9 mouse cellular contexts compared by ENCODE assay signal in genomic region chr5:5507701-5508225, GRCm38 (mm10). TPM values are rescaled to one million over a fixed set of nuclear protein-coding genes. Genes with fewer than 3 reads are reported as not detected.
A peak's percentile ranks its signal among the peaks of the same experiment; 100 is the strongest.
DNase-seq lines count a peak whose midpoint lies in the region; ATAC-seq and TF ChIP-seq lines count a peak whose summit lies in the region.
"Had no signal": no experiment of that assay in that cellular context is flagged by ENCODE, and none has a peak within 500 bp of the region (broad histone marks: within the 10 kb centered on the region; RNA-seq: fewer than 3 reads in every experiment).

No protein-coding gene starts in this region.

- peak overlapping the region; percentile 11; the same call in 1 of the 2 replicates for H3K4me2 ChIP-seq in hindbrain, embryonic 11.5 days (replicated peaks; ENCODE audit: low read depth, low read length)
- H3K4me2 ChIP-seq in lung, postnatal 0 days (replicated peaks; ENCODE audit: low read depth, low read length): no peak overlapping the region

- 45% methylated on average over 20 of the region's 20 CpGs for WGBS in forebrain, embryonic 10.5 days
- 35% methylated on average over 20 of the region's 20 CpGs for WGBS in hindbrain, embryonic 11.5 days
- 52% methylated on average over 20 of the region's 20 CpGs for WGBS in lung, postnatal 0 days

- H3K9me3 ChIP-seq in ES-Bruce4 (replicated peaks; ENCODE audit: control insufficient read depth, insufficient read depth, low read length, poor library complexity, severe bottlenecking): no peaks in the 10 kb centered on the region
- no peaks in the 10 kb centered on the region; the same call in 1 of the 2 replicates for H3K9me3 ChIP-seq in forebrain, embryonic 10.5 days
- H3K9me3 ChIP-seq in hindbrain, embryonic 11.5 days (ENCODE audit: control insufficient read depth, low read length): no peaks in the 10 kb centered on the region
- H3K9me3 ChIP-seq in lung, postnatal 0 days (ENCODE audit: low read length): no peaks in the 10 kb centered on the region

- DNase-seq in adrenal gland, postnatal 4 days (ENCODE audit: low spot score in 2 of 2): peak; percentile 15 to 35
- peak; percentile 70 for DNase-seq in forebrain, embryonic 10.5 days (ENCODE audit: extremely low spot score, low spot score)
- peak; percentile 82 for DNase-seq in hindbrain, embryonic 11.5 days (ENCODE audit: low spot score)
- DNase-seq in layer of hippocampus, adult 9-10 months (ENCODE audit: low spot score): peak; percentile 60
- peak; percentile 64 for DNase-seq in lung, postnatal 0 days (ENCODE audit: low spot score)
- peak; percentile 36 for DNase-seq in retina, adult 2 months (ENCODE audit: low read depth, low spot score)
- DNase-seq in T-cell, adult 2 months (ENCODE audit: low spot score): no peak

- TF ChIP-seq EP300 in ES-Bruce4 (IDR thresholded peaks at IDR 0.05; ENCODE audit: insufficient read depth, low read depth, low read length): 0 out of 2 replicates have a peak, but pooled peaks have one; percentile 22
- TF ChIP-seq EP300 in lung, postnatal 0 days (IDR thresholded peaks at IDR 0.05): no peak

- no peak for TF ChIP-seq POLR2A in ES-Bruce4 (IDR thresholded peaks at IDR 0.05; ENCODE audit: insufficient read depth, low read length)

- H3K4me3 ChIP-seq in ES-Bruce4 (ENCODE audit: low read depth, low read length): peak overlapping the region; percentile 24; the same call in 1 of the 2 replicates
- 0 out of 2 replicates have a peak overlapping the region, but pooled peaks have one; percentile 7 for H3K4me3 ChIP-seq in forebrain, embryonic 10.5 days
- H3K4me3 ChIP-seq in hindbrain, embryonic 11.5 days (ENCODE audit: low read depth, low read length): no peak overlapping the region
- no peak overlapping the region for H3K4me3 ChIP-seq in lung, postnatal 0 days (ENCODE audit: low read depth, low read length)
- H3K4me3 ChIP-seq: erythroblast, embryonic 14.5 days had no signal

- H3K9ac ChIP-seq in ES-Bruce4 (ENCODE audit: low read depth, poor library complexity, severe bottlenecking): no peak overlapping the region
- no peak overlapping the region for H3K9ac ChIP-seq in hindbrain, embryonic 11.5 days (ENCODE audit: low read depth, low read length)
- H3K9ac ChIP-seq in lung, postnatal 0 days (replicated peaks; ENCODE audit: low read depth): no peak overlapping the region

- H3K4me1 ChIP-seq in ES-Bruce4 (ENCODE audit: control insufficient read depth, insufficient read depth, low read length): peaks cover 3% of the 10 kb centered on the region
- peaks cover 41% of the 10 kb centered on the region for H3K4me1 ChIP-seq in forebrain, embryonic 10.5 days
- H3K4me1 ChIP-seq in hindbrain, embryonic 11.5 days (replicated peaks; ENCODE audit: control insufficient read depth, insufficient read depth, low read length): peaks cover 4% of the 10 kb centered on the region; the same call in 1 of the 2 replicates
- no peaks in the 10 kb centered on the region for H3K4me1 ChIP-seq in lung, postnatal 0 days (ENCODE audit: insufficient read depth, low read depth, low read length)

- H3K36me3 ChIP-seq in ES-Bruce4 (ENCODE audit: control insufficient read depth, insufficient read depth, low read length, poor library complexity, severe bottlenecking): no peaks in the 10 kb centered on the region; the same call in 1 of the 2 replicates
- peaks cover 37% of the 10 kb centered on the region for H3K36me3 ChIP-seq in forebrain, embryonic 10.5 days (replicated peaks)
- no peaks in the 10 kb centered on the region for H3K36me3 ChIP-seq in hindbrain, embryonic 11.5 days (ENCODE audit: control insufficient read depth, insufficient read depth, low read length)
- H3K36me3 ChIP-seq in lung, postnatal 0 days (ENCODE audit: insufficient read depth, low read length): 0 out of 2 replicates have a peak, but pooled peaks cover 5% of the 10 kb centered on the region

- no peak overlapping the region for H3K27ac ChIP-seq in ES-Bruce4 (ENCODE audit: insufficient read depth, low read length)
- H3K27ac ChIP-seq in forebrain, embryonic 10.5 days: peak overlapping the region; percentile 75
- H3K27ac ChIP-seq in hindbrain, embryonic 11.5 days (ENCODE audit: low read depth, low read length): peak overlapping the region; percentile 42; the same call in 1 of the 2 replicates
- no peak overlapping the region for H3K27ac ChIP-seq in lung, postnatal 0 days (ENCODE audit: low read length)

- peak; percentile 84 for TF ChIP-seq CTCF in ES-Bruce4 (IDR thresholded peaks at IDR 0.05; ENCODE audit: low read depth, low read length)
- peak; percentile 79 for TF ChIP-seq CTCF in lung, postnatal 0 days (IDR thresholded peaks at IDR 0.05)

- peak; percentile 87 for ATAC-seq in hindbrain, embryonic 11.5 days (ENCODE audit: low FRiP score)
- peak; percentile 64 for ATAC-seq in lung, postnatal 0 days

- H3K27me3 ChIP-seq in ES-Bruce4 (ENCODE audit: control insufficient read depth, insufficient read depth, low read length, poor library complexity, severe bottlenecking): no peaks in the 10 kb centered on the region
- H3K27me3 ChIP-seq in forebrain, embryonic 10.5 days (ENCODE audit: poor library complexity, severe bottlenecking): no peaks in the 10 kb centered on the region
- no peaks in the 10 kb centered on the region for H3K27me3 ChIP-seq in hindbrain, embryonic 11.5 days (ENCODE audit: control insufficient read depth, insufficient read depth, low read length)
- H3K27me3 ChIP-seq in lung, postnatal 0 days (replicated peaks; ENCODE audit: insufficient read depth, low read length): no peaks in the 10 kb centered on the region

RNA-seq across cellular contexts. Expression of gene Cldn12, which starts 7.0 kb away (rescaled TPM):
- 39.2 and 41.0 TPM in 2 replicates for polyA plus RNA-seq in ES-Bruce4 (2011; ENCODE audit: insufficient read depth, insufficient read length, low read depth, missing spikeins)
- 10 to 100 TPM; 21.3 to 23.6 TPM for total RNA-seq in adrenal gland, postnatal 4 days (2021)
- 37.8 and 40.2 TPM in 2 replicates for polyA plus RNA-seq in forebrain, embryonic 10.5 days (2016; fragmentation: Nextera tagmentation; extraction: Ambion mirVana)
- 25.7 and 30.9 TPM in 2 replicates for polyA plus RNA-seq in hindbrain, embryonic 11.5 days (2014; fragmentation: Nextera tagmentation; extraction: Ambion mirVana)
- polyA plus RNA-seq in lung, postnatal 0 days (2015; fragmentation: Nextera tagmentation; extraction: Ambion mirVana): 12.8 and 15.1 TPM in 2 replicates
- polyA plus RNA-seq: erythroblast, embryonic 14.5 days had no signal

RNA-seq across cellular contexts. Expression of gene 1700015F17Rik, which starts 28.8 kb away (rescaled TPM):
- polyA plus RNA-seq in ES-Bruce4 (2011; ENCODE audit: insufficient read depth, insufficient read length, low read depth, missing spikeins): not detected in 2 replicates
- not detected for total RNA-seq in adrenal gland, postnatal 4 days (2021)
- polyA plus RNA-seq in forebrain, embryonic 10.5 days (2016; fragmentation: Nextera tagmentation; extraction: Ambion mirVana): not detected in 2 replicates
- not detected in 2 replicates for polyA plus RNA-seq in hindbrain, embryonic 11.5 days (2014; fragmentation: Nextera tagmentation; extraction: Ambion mirVana)
- not detected in 2 replicates for polyA plus RNA-seq in lung, postnatal 0 days (2015; fragmentation: Nextera tagmentation; extraction: Ambion mirVana)
- polyA plus RNA-seq: erythroblast, embryonic 14.5 days had no signal

RNA-seq across cellular contexts. Expression of gene Gtpbp10, which starts 51.6 kb away (rescaled TPM):
- polyA plus RNA-seq in ES-Bruce4 (2011; ENCODE audit: insufficient read depth, insufficient read length, low read depth, missing spikeins): 91.3 and 95.1 TPM in 2 replicates
- 10 to 100 TPM; 22.8 to 23.8 TPM for total RNA-seq in adrenal gland, postnatal 4 days (2021)
- polyA plus RNA-seq in forebrain, embryonic 10.5 days (2016; fragmentation: Nextera tagmentation; extraction: Ambion mirVana): 39.2 and 40.0 TPM in 2 replicates
- 34.5 and 37.2 TPM in 2 replicates for polyA plus RNA-seq in hindbrain, embryonic 11.5 days (2014; fragmentation: Nextera tagmentation; extraction: Ambion mirVana)
- polyA plus RNA-seq in lung, postnatal 0 days (2015; fragmentation: Nextera tagmentation; extraction: Ambion mirVana): 10.6 and 12.6 TPM in 2 replicates

Comparison
In these comparisons a context has a peak if more than half of its experiments do, and no peak if none do; other contexts are left out.
1. H3K27ac ChIP-seq: peak in forebrain, embryonic 10.5 days (single experiment) and hindbrain, embryonic 11.5 days (single experiment); none in ES-Bruce4 (single experiment) and lung, postnatal 0 days (single experiment).
2. H3K4me3 ChIP-seq: peak in ES-Bruce4 (single experiment) and forebrain, embryonic 10.5 days (single experiment); none in hindbrain, embryonic 11.5 days (single experiment) and lung, postnatal 0 days (single experiment).